Mouse (Mus musculus) kidney, adult 2 months (tissue): ENCODE data around the gene Slco4a1. TPM values are rescaled to one million over a fixed set of nuclear protein-coding genes. Genes with fewer than 3 reads are reported as not detected.

Source experiments
- DNase-seq: peaks from one replicate; pipeline ENCODE4 v3.0.0; 2021
- H3K27ac ChIP-seq: fragments of 200-500 bp; 2 replicates; pipeline ENCODE4 v1.5.1; 2012; ENCODE audit warnings: low read depth, low read length, control low read depth, inconsistent platforms; ENCODE audit not compliant: insufficient read depth
- H3K27me3 ChIP-seq: fragments of 200-500 bp; replicated peaks from 2 replicates; pipeline ENCODE4 v1.6.1; 2012; ENCODE audit warnings: mild to moderate bottlenecking, moderate library complexity, low read length, inconsistent platforms; ENCODE audit not compliant: control insufficient read depth, insufficient read depth
- H3K36me3 ChIP-seq: fragments of 200-500 bp; 2 replicates; pipeline ENCODE4 v1.6.1; 2012; ENCODE audit warnings: mild to moderate bottlenecking, moderate library complexity, low read length, inconsistent platforms; ENCODE audit not compliant: control insufficient read depth, insufficient read depth
- H3K4me1 ChIP-seq: fragments of 200-500 bp; 2 replicates; pipeline ENCODE4 v1.6.1; 2011; ENCODE audit warnings: low read length; ENCODE audit not compliant: control insufficient read depth, insufficient read depth
- H3K4me3 ChIP-seq: fragments of 200-500 bp; 2 replicates; pipeline ENCODE4 v1.5.1; 2011; ENCODE audit warnings: mild to moderate bottlenecking, low read depth, low read length, control low read depth; ENCODE audit not compliant: insufficient read depth
- CTCF ChIP-seq: fragments of 200-500 bp; conservative IDR thresholded peaks from 2 replicates; pipeline ENCODE4 v1.5.1; 2011; ENCODE audit warnings: low read depth, mild to moderate bottlenecking, control low read depth, low read length, moderate library complexity, mixed read lengths; ENCODE audit not compliant: insufficient read depth, insufficient read length
- POLR2A ChIP-seq: fragments of 200-500 bp; IDR thresholded peaks from one replicate; pipeline ENCODE4 v1.6.1; 2011; ENCODE audit warnings: low read depth, low read length, control low read depth
- WGBS: fragments of 180-500 bp; shearing (Covaris S2); methylation state at CpG from one replicate; pipeline ENCODE4 v1.1.7; 2018; 5-methylcytosine and 5-hydroxymethylcytosine counted together
- polyA plus RNA-seq: library from polyadenylated mRNA; depleted of rRNA; stranded (reverse); fragments of >200 nt; gene quantifications from 2 replicates; pipeline ENCODE4 v1.2.3, GENCODE M21; 2012; rRNA removed

The Slco4a1 gene
- 49.4 and 64.7 TPM in 2 replicates for polyA plus RNA-seq

DNA sequence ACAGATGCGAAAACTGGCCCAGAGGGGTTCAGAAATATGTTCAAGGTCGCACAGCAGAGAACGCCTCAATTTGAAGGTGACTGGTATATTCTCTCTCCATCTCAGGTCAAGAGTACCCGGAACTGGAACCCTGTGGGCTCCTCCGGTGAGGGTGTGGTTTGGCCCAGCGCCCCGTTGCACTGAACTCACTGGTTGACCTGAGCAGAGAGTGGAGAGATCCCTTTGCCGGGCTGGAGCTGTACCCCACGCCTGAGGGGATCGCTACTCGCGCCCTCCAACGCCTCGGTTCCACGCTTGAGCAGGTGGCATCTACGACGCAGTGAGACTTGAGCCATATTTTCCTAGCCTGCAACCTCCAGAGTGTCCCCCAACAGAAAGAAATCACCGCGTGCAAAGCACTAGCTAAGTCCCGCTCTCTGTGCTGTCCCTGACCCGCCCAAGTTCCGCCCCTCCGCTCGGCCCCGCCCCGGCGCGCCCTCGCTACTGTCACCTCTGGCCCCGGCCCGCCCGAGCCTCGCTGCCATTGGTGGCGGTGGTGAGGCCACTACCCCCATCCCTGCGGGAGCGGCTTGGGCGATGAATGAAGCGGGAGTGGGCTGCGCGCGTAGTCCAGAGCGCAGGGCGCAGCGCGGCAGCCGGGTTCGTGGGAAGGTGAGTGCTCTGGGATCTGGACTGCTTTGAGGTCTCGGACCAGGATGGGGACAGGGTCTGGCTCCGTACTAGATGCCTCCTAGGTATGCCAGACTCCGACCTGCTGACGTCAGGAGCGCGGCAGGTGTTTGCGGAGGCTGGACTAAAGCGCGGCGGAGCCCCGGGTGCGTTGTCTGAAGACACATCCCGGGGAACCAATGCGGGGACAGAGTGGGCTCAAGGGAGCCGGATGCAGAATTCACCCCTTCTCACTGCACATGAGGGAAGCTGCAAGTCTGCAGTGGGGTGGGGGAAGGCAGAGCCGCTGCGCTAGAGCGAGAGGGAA, at the start of gene Slco4a1:
TSS of gene Slco4a1 (plus strand) at position 523 of the 976 bp plus-strand sequence.
- peak; percentile 96 for DNase-seq
- Histone ChIP-seq H3K4me1 (peaks cover 1% of the 10 kb centered on the region; the same call in 1 of the 2 replicates), H3K27ac (peak within 1 kb of the TSS; percentile 81), H3K4me3 (peak within 1 kb of the TSS; percentile 51), H3K27me3 (no peaks in the 10 kb centered on the region), H3K36me3 (no peaks in the 10 kb centered on the region)
- TF ChIP-seq CTCF: no peak
- peak; percentile 88 for TF ChIP-seq POLR2A
- 3% methylated on average over 65 of the region's 65 CpGs for WGBS

DNA sequence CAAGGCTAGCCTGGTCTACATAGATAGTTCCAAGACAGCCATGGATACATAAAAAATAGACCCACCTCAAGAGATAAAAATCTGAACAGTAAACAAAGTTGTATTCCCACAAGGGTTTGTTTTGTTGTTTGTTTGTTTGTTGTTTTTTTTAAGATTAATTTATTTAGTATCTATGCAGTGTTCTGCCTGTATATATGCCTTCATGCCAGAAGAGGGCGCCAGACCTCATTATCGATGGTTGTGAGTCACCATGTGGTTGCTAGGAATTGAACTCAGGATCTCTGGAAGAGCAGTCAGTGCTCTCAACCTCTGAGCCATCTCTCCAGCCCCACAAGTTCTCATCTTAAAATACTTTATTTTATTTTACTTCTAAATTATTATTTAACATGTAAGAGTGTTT, 47.6 kb upstream of the Slco4a1 start:
- DNase-seq: no peak
- no peak for TF ChIP-seq POLR2A
- TF ChIP-seq CTCF: no peak
- Histone ChIP-seq H3K27me3 (no peaks in the 10 kb centered on the region), H3K4me1 (no peaks in the 10 kb centered on the region), H3K27ac (no peak overlapping the region), H3K36me3 (no peaks in the 10 kb centered on the region), H3K4me3 (no peak overlapping the region)
- 23% methylated on average over 2 of the region's 2 CpGs for WGBS

DNA sequence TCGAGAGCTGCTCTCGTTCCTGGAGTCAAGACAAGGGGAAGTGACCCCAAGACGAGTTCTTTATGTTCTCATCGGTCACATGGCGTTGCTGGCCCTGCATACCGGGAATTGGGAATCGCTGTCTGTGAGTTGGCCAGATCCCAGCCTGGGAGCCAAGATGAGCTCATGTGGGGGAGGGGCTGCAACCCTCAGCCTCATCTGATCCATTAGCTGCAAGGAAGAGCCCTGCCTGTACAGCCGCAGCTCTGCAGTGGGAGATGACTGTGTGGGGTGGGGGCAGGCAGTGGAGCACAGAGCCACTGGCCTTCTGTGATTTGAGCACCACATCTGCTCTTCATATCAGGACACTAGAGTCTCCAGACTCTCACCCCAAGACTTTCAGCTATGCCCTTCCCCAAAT, 45.6 kb upstream of the Slco4a1 start:
- Histone ChIP-seq H3K36me3 (no peaks in the 10 kb centered on the region), H3K4me1 (no peaks in the 10 kb centered on the region), H3K27me3 (no peaks in the 10 kb centered on the region), H3K4me3 (no peak overlapping the region), H3K27ac (no peak overlapping the region)
- 65% methylated on average over 8 of the region's 8 CpGs for WGBS
- no peak for DNase-seq
- TF ChIP-seq POLR2A: no peak
- TF ChIP-seq CTCF: no peak

DNA sequence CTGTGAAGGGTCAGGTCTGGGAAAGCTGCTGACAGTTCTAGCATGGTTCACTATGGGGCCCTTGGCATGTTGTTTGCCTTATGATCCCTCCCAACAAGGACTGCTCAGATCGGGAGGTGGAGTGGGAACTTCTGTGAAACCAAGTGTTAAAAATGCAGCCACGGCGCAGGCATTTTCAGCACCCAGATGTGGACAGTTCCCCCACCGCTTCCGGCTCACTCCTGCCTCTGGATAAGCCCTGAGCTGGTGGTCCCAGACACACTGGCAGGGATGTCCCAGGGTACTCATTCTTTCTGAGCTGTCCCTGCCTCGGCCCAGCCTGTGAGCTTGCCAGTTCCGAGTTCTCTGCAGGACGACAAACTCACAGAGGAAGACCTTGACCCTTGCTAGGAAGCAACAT, 45.0 kb upstream of the Slco4a1 start:
- Histone ChIP-seq H3K4me3 (no peak overlapping the region), H3K4me1 (no peaks in the 10 kb centered on the region), H3K27ac (no peak overlapping the region), H3K36me3 (no peaks in the 10 kb centered on the region), H3K27me3 (no peaks in the 10 kb centered on the region)
- no peak for TF ChIP-seq POLR2A
- no peak for TF ChIP-seq CTCF
- WGBS: 7% methylated on average over 8 of the region's 8 CpGs
- DNase-seq: no peak

DNA sequence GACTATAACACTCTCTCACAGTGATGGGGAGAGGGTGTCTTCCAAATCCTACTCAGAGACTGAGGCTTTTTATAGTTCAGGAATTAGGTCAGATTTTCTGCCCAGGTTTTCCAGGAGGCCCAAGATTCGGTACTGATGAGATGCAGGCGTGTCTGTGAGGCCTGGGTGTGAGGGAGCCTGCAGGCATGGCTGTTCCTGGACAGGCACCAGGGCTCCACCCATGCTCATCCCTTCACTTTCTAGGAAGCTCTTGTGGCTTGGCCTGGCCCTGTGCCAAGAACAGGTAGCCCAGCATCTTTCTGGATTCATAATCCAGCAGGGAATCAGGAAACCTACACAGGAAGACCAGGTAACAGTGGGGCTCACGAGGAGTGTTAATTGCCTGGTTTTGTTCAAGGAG, 40.4 kb upstream of the Slco4a1 start:
- H3K36me3 ChIP-seq: no peaks in the 10 kb centered on the region
- TF ChIP-seq POLR2A (no peak), CTCF (no peak)
- no peak for DNase-seq
- WGBS: 62% methylated on average over 3 of the region's 3 CpGs
- H3K27ac ChIP-seq: no peak overlapping the region
- H3K27me3 ChIP-seq: no peaks in the 10 kb centered on the region
- no peak overlapping the region for H3K4me3 ChIP-seq
- H3K4me1 ChIP-seq: no peaks in the 10 kb centered on the region

DNA sequence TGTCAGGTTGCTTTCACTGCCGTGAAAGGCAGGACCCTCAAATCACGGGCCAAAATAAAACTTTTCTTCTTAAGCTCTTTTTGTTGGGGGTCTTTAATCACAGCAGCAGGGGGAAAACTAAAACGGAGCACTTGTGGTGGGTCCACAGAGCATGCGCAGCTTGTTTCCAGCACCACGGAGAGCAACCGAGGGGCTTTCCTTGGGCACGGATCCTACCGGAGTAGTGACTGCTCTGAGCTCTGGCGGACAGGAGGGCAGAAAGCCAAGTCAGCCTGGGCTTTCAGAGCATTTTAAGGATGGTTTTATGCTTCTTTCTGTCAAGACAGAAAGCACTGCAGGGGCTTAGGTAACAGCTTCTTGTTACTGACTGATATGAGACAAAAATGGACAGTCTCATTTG, 38.3 kb upstream of the Slco4a1 start:
- Histone ChIP-seq H3K27ac (no peak overlapping the region), H3K4me3 (no peak overlapping the region), H3K27me3 (no peaks in the 10 kb centered on the region), H3K4me1 (no peaks in the 10 kb centered on the region), H3K36me3 (no peaks in the 10 kb centered on the region)
- no peak for TF ChIP-seq CTCF
- TF ChIP-seq POLR2A: no peak
- no peak for DNase-seq
- WGBS: 14% methylated on average over 9 of the region's 9 CpGs

DNA sequence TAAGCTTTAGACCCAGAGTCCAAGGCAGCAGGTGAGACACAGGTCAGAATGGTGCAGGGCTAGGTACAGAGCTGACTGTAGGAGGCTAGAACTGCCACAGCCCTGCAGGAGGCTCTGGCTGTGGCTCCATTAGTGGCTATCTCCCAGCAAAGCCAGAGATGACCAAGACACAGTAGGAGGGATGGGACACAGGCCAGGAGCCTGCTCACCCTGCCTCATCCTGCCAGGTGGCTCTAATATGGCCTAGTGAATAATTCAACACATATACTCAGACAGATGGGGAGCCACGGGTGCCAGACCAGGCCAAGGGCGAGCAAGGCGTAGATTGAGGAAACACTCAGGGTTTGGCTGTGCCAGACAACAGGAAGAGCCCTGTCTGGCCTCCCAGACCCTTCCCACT, 35.4 kb upstream of the Slco4a1 start:
- TF ChIP-seq POLR2A (no peak), CTCF (no peak)
- 78% methylated on average over 3 of the region's 3 CpGs for WGBS

More for the DNA sequence above, 35.4 kb upstream of the Slco4a1 start:
- H3K36me3 ChIP-seq: no peaks in the 10 kb centered on the region
- H3K4me3 ChIP-seq: no peak overlapping the region
- no peak for DNase-seq
- no peak overlapping the region for H3K27ac ChIP-seq
- H3K27me3 ChIP-seq: no peaks in the 10 kb centered on the region
- H3K4me1 ChIP-seq: no peaks in the 10 kb centered on the region
